Mouse (Mus musculus) heart, embryonic 13.5 days (tissue): ENCODE measurements around the gene Gm20890. TPM values are rescaled to one million over a fixed set of nuclear protein-coding genes. Genes with fewer than 3 reads are reported as not detected.
"Not testable (repeated sequence)": the region's sequence is repeated elsewhere in the genome, so short reads cannot be mapped to it uniquely, and the experiment has no call there.

Experiments used
- ATAC-seq: fragments of 200-750 bp; cut with Nextera tagmentation; 2 replicates; pipeline ENCODE4 v1.8.0; 2017; ENCODE audit warnings: moderate TSS enrichment; ENCODE audit not compliant: insufficient number of reproducible peaks, low FRiP score, low TSS enrichment; ENCODE audit errors: extremely low read depth
- H3K27ac ChIP-seq: fragments of 300-500 bp; sonication (generic); replicated peaks from 2 replicates; pipeline ENCODE4 v1.5.1; 2015; ENCODE audit warnings: moderate library complexity, mild to moderate bottlenecking, inconsistent platforms
- H3K27me3 ChIP-seq: fragments of 300-500 bp; sonication (generic); replicated peaks from 2 replicates; pipeline ENCODE4 v1.6.1; 2015; ENCODE audit warnings: mild to moderate bottlenecking, inconsistent platforms
- H3K36me3 ChIP-seq: fragments of 300-500 bp; sonication (generic); 2 replicates; pipeline ENCODE4 v1.6.1; 2015; ENCODE audit warnings: mild to moderate bottlenecking, inconsistent platforms
- H3K4me1 ChIP-seq: fragments of 300-500 bp; sonication (generic); 2 replicates; pipeline ENCODE4 v1.6.1; 2015; ENCODE audit warnings: inconsistent platforms
- H3K4me2 ChIP-seq: fragments of 300-500 bp; sonication (generic); 2 replicates; pipeline ENCODE4 v1.6.1; 2015; ENCODE audit warnings: inconsistent platforms, mild to moderate bottlenecking, moderate library complexity
- H3K4me3 ChIP-seq: fragments of 300-500 bp; sonication (generic); 2 replicates; pipeline ENCODE4 v1.5.1; 2015; ENCODE audit warnings: moderate library complexity, mild to moderate bottlenecking, inconsistent platforms
- H3K9ac ChIP-seq: fragments of 300-500 bp; sonication (generic); 2 replicates; pipeline ENCODE4 v1.6.1; 2015; ENCODE audit warnings: inconsistent platforms, mild to moderate bottlenecking, moderate library complexity
- H3K9me3 ChIP-seq: fragments of 300-500 bp; sonication (generic); 2 replicates; pipeline ENCODE4 v1.6.1; 2016; ENCODE audit warnings: inconsistent platforms
- WGBS: fragments of 180-500 bp; shearing (Covaris S2); methylation state at CpG from one replicate; pipeline ENCODE4 v1.1.7; 2015; ENCODE audit warnings: mixed read lengths; 5-methylcytosine and 5-hydroxymethylcytosine counted together
- polyA plus RNA-seq: library from polyadenylated mRNA; unstranded; fragments of >200 nt; fragmentation: Nextera tagmentation; extraction: Ambion mirVana; gene quantifications from 2 replicates; pipeline ENCODE4 v1.2.1, GENCODE M21; 2015

The Gm20890 gene
- polyA plus RNA-seq, result not detected in 2 replicates

DNA sequence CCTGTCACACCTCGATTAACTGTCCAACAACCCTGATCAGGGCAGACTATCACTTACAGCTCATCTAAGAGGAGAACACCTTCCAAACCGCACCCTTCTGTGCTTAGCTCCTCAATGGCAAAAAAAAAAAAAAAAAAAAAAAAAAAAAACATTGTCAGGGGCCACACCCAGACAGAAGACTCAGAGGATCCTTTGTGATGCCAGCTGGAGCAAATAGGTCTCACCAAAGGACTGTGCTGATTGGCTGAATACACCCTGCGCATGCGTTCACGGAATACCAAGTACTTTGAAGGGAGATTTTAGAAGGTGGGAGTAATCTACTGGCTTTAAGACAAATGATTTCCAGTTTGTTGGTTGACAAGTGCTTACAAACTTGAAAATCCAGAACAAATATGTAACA lies at the start of gene Gm20890:
Gene Gm20890 (minus strand): TSS at position 101 of the 400 bp plus-strand sequence.
- not testable (repeated sequence) for H3K9me3 ChIP-seq, H3K4me1 ChIP-seq, H3K9ac ChIP-seq, ATAC-seq, H3K27me3 ChIP-seq, H3K36me3 ChIP-seq, H3K27ac ChIP-seq, H3K4me3 ChIP-seq, H3K4me2 ChIP-seq
- no CpG with 5 or more reads among the region's 5 CpGs for WGBS
